Mouse (Mus musculus) CH12.LX (cell line): ENCODE measurements around the gene Plaur.

Source experiments
- BHLHE40 ChIP-seq: IDR thresholded peaks from 2 replicates; pipeline ENCODE4 v1.6.1; 2011; ENCODE audit warnings: mild to moderate bottlenecking, low read depth, low read length, improper control_type of control experiment
- CTCF ChIP-seq, 2 experiments: IDR thresholded peaks in 1 of 2; conservative IDR thresholded peaks in 1 of 2; 2 replicates each; pipeline ENCODE4 v1.5.1; 2011 to 2012; ENCODE audit warnings: low read depth in 2 of 2, low read length in 2 of 2, improper control_type of control experiment in 1 of 2, inconsistent platforms in 1 of 2, mild to moderate bottlenecking in 1 of 2, moderate library complexity in 1 of 2
- JUN ChIP-seq: IDR thresholded peaks from 2 replicates; pipeline ENCODE4 v1.6.1; 2011; ENCODE audit warnings: low read depth, mild to moderate bottlenecking, low read length, improper control_type of control experiment, moderate library complexity; ENCODE audit not compliant: insufficient read depth
- JUND ChIP-seq: conservative IDR thresholded peaks from 2 replicates; pipeline ENCODE4 v1.6.1; 2011; ENCODE audit warnings: low read depth, low read length, improper control_type of control experiment
- NELFE ChIP-seq: IDR thresholded peaks from 2 replicates; pipeline ENCODE4 v1.6.1; 2011; ENCODE audit warnings: low read depth, low read length, improper control_type of control experiment
- POLR2A ChIP-seq: IDR thresholded peaks from 2 replicates; pipeline ENCODE4 v1.6.1; 2011; ENCODE audit warnings: low read depth, mild to moderate bottlenecking, improper control_type of control experiment, low read length
- SMC3 ChIP-seq: IDR thresholded peaks from 2 replicates; pipeline ENCODE4 v1.6.1; 2011; ENCODE audit warnings: low read depth, low read length, improper control_type of control experiment
- TCF12 ChIP-seq: IDR thresholded peaks from 2 replicates; pipeline ENCODE4 v1.6.1; 2014; ENCODE audit warnings: low read depth, mild to moderate bottlenecking, inconsistent platforms, low read length, improper control_type of control experiment

- TF ChIP-seq NELFE: no peak
- no peak for TF ChIP-seq JUN
- TF ChIP-seq CTCF (conservative IDR thresholded peaks at IDR 0.05 in 1 of 2, IDR thresholded peaks at IDR 0.05 in 1 of 2; ENCODE audit: low read depth in 2 of 2, low read length in 2 of 2): no peak
- TF ChIP-seq BHLHE40: no peak
- TF ChIP-seq TCF12: no peak
- TF ChIP-seq SMC3: no peak
- no peak for TF ChIP-seq POLR2A
- no peak for TF ChIP-seq JUND
These were observed 24.4 kb downstream of the Plaur start for GRCm38 (mm10) chr7:24486654-24487130.
